Mouse (Mus musculus) hematopoietic stem cell, adult 5-6 weeks (primary cell): ENCODE results near the gene Ptpn4. TPM values are rescaled to one million over a fixed set of nuclear protein-coding genes. Genes with fewer than 3 reads are reported as not detected.

Source experiments
- ATAC-seq, 2 experiments: fragments of 125-278 bp in 1 of 2; replicated peaks in 1 of 2; 2 replicates each; pipeline ENCODE4 v1.8.0; 2016 to 2017; ENCODE audit warnings: inconsistent platforms in 2 of 2, mild to moderate bottlenecking in 2 of 2, moderate number of reproducible peaks in 2 of 2, low read depth in 1 of 2, moderate TSS enrichment in 1 of 2; ENCODE audit not compliant: low FRiP score in 2 of 2, poor library complexity in 2 of 2, severe bottlenecking in 2 of 2, insufficient read depth in 1 of 2, low TSS enrichment in 1 of 2
- total RNA-seq: library from RNA; stranded (forward); fragments of 172-1452, 232-1000 nt; gene quantifications from 2 replicates; pipeline ENCODE4 v1.2.3, GENCODE M21; 2017

The Ptpn4 gene
- total RNA-seq, 1 experiment from 2014 or later = 17.0 TPM

DNA sequence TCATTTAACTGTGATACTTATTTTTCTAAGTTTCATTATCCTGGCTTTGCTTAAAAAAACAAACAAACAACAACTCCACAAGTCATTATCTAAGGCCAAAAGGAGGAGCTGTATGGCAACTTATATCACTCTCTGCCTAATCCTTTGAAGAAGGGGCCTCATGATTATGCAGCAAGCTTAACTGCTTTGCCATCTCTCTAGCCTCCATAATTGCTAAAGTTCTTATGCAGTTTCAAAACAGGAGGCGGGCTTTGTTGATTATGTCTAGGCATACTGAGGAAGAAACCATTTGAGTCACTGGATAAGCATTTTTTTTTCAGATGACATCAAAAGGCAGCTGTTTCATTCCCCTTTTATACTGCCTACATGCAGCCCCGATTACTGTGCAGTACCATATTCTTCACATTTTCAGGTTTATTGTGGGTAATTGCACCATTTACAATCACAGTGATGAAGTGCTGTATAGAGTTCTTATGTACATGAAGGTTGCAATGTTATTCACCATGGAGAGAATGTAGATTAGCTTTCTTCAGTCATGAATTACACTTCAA is 155.7 kb downstream of the Ptpn4 start:
- ATAC-seq = no peak

GRCm38 (mm10) chr1:119674984-119675383 is 162.4 kb downstream of the Ptpn4 start:
- peak; percentile 76 to 77 for ATAC-seq

- no peak for ATAC-seq
Measured at GRCm38 (mm10) chr1:119666904-119667303, 170.5 kb downstream of the Ptpn4 start.

DNA sequence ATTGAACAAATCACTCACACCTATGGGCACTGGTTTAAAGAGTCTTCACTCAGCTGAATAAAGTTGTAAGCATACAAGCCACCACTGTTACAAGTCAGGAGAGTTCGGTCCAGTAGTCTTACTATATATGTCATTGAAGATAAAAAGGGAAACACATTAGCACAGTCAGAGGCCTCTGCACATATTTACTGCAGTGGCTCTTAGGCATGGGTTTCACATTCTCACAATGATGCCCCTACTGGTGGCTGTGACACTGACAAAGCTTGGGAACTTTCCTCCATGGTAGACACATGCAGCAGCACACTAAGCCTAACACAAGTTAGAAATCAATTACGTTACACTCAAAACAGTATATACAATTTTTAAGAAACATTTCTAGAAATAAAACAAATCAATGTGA is 183.1 kb downstream of the Ptpn4 start:
- ATAC-seq = peak in 1 of 2 experiments; percentile 65; a peak in 1 of 4 replicates

DNA sequence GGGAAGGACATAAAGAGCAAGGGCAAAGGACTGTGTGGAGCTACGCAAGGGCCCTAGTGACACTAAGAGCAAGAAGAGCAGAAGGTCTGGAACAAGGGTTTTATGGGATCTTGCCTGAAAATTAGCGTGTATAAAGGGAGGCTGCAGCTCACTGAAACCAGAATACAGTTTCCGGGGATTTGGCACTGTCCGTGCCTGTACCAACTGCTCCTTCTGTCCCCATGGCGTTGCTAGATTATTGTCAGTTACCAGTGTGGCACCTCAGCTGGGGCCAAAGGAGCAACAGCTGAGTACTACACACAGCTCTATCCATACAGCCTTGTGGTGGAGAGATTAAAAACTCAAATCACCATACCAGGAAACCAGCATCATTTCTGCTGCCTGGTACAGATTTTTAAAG is 187.0 kb downstream of the Ptpn4 start:
- no peak for ATAC-seq

GRCm38 (mm10) chr1:119649627-119650026 is 187.8 kb downstream of the Ptpn4 start:
- no peak for ATAC-seq

- peak; percentile 81 to 87 for ATAC-seq
Measured at GRCm38 (mm10) chr1:119648205-119649111, 189.0 kb downstream of the Ptpn4 start, which contains the start of gene Epb41l5. TSS of gene Epb41l5 (minus strand) at chr1:119649000.

DNA sequence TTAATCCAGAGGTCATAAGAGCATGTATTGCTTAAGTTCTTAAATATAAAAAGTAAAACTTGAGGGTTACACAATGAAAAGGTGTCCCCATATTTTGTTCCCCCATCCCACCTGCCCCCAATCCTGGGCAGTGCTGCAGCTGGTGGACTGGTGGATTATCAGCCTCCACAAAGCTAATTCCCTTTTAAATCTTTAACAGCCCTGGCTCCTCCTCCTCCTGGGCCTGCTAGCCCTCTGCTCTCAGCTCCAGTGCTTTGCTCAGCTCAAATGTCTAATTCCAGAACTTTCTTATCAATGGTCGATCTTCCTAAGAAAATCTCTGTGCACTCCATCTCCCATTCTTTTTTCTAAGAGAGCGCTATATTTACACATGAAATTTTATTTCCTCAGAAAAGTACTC is 191.1 kb downstream of the Ptpn4 start:
- no peak for ATAC-seq

DNA sequence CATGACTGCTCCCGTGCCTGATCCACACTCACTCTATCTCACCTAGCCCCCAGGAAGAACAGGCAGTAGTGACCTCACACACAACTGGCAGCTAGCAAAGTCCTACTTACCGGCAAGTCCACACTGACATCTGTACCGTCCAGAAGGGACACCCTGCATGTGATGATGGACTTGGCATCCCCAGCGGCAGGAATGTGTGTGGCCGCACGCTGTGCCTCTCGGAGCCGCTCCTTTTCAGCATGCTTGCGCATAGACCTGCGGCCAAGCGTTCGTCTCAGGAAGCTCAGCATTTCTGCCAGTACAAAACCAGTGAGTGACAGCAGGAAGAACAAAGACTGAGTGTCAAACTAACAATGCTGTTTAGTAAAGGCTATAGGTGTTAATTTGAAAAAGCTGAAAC is 195.0 kb downstream of the Ptpn4 start:
- peak; percentile 84 to 85 for ATAC-seq

GRCm38 (mm10) chr1:119641090-119641812 is 196.2 kb downstream of the Ptpn4 start:
- peak; percentile 66 to 90 for ATAC-seq

- ATAC-seq = no peak
Measured at GRCm38 (mm10) chr1:119640006-119640405, 197.4 kb downstream of the Ptpn4 start.

- ATAC-seq = no peak
Measured at GRCm38 (mm10) chr1:119637188-119638023, 200.0 kb downstream of the Ptpn4 start.

DNA sequence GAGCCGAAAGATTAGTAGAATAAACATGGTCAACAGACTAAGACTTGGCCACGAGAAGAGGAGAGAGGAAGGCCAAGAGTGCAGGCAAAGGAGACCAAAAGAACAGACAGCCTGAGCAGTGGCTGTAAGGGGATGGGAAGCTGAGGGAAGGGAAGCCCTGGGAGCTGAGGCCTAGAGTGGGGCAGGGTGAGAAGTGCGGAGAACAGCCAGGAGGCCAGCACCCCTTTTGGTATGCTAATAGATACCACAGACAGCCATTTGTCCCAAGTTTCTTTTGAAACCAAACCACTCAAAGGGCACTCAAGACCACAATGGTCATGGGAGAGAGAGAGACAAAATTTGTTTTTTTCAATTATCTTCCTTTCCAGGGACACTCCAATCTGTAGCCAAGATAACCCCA is 202.7 kb downstream of the Ptpn4 start:
- no peak for ATAC-seq

GRCm38 (mm10) chr1:119630428-119630827 is 207.0 kb downstream of the Ptpn4 start:
- no peak for ATAC-seq

DNA sequence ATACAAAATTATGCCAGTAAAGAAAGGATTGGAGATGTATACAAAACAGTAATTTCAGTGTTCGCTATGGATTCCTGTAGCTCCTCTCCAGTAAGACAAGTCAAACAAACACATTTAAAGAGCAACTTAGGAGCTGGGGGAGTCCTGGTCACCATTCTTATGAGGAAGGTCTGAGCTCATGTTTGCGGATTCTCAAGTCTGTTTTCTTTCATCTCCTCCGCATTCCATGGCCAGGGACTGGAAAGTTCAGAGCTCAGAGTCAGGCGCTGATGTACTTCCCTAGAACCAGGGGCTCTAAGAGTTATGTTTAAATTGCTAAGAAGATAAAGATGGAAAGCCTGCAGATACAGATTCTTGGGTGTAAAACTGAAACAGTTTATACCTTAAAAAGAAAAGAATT is 210.6 kb downstream of the Ptpn4 start:
- no peak for ATAC-seq

DNA sequence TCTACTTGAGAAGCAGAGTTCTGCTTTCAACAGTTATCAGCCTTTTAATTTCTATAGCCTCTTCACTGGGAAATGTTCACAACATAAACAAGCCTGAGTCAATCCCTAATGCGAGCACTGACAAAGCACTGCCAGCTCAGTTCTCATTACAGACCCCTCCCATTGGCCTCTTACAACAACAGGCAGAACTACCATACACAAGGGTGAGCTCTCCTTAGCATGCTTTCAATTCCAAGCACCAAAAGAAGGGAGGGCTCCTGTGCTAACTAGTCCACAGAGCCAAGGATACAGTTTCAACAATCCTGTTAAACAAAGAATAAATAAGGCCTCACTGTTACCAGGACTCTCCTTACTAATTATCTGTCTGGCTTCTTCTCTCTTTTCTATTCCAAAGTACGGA is 213.0 kb downstream of the Ptpn4 start:
- no peak for ATAC-seq

- ATAC-seq = no peak
Measured at GRCm38 (mm10) chr1:119605396-119605795, 232.0 kb downstream of the Ptpn4 start.
